Comparison of ENCODE assay signal across 8 mouse cellular contexts in genomic region chr12:112801864-112802846, GRCm38 (mm10). TPM values are rescaled to one million over a fixed set of nuclear protein-coding genes. Genes with fewer than 3 reads are reported as not detected.
DNase-seq lines count a peak whose midpoint lies in the region; ATAC-seq and TF ChIP-seq lines count a peak whose summit lies in the region.

Ahnak2 (minus strand) TSS chr12:112802657.

- no peaks in the 10 kb centered on the region for H3K27me3 ChIP-seq in C2C12 (ENCODE audit: control insufficient read depth, insufficient read depth, insufficient read length)
- H3K27me3 ChIP-seq in liver, embryonic 11.5 days (replicated peaks; ENCODE audit: control insufficient read depth, insufficient read depth, low read length), result peaks cover 54% of the 10 kb centered on the region

- peak; percentile 44 to 49 for DNase-seq in adrenal gland, adult (ENCODE audit: inconsistent age in 2 of 2, low spot score in 1 of 2)
- no peak for DNase-seq in adrenal gland, adult 18-20 months (ENCODE audit: low spot score in 2 of 2)
- DNase-seq in embryo, embryonic 9.5 days (ENCODE audit: extremely low spot score), result peak; percentile 85
- DNase-seq in heart, postnatal 10 days, result no peak
- peak; percentile 64 for DNase-seq in liver, embryonic 11.5 days (ENCODE audit: low spot score)
- DNase-seq in right cerebral cortex, postnatal 4 days, result peak; percentile 58

- H3K9ac ChIP-seq in liver, embryonic 11.5 days (ENCODE audit: low read depth, low read length), result no peak within 1 kb of the TSS

- no peaks in the 10 kb centered on the region for H3K79me3 ChIP-seq in C2C12 (ENCODE audit: low read depth)

- peak within 1 kb of the TSS; percentile 85 for H3K4me2 ChIP-seq in liver, embryonic 11.5 days

- H3K36me3 ChIP-seq in C2C12 (ENCODE audit: control insufficient read depth, insufficient read depth), result no peaks in the 10 kb centered on the region
- no peaks in the 10 kb centered on the region for H3K36me3 ChIP-seq in liver, embryonic 11.5 days (ENCODE audit: control insufficient read depth, insufficient read depth, low read length)

- intact Hi-C loops in heart, postnatal 10 days (cut with DNase I), result loop anchor here (2.0 kb wide), 1 partner anchor 55 kb away; no protein-coding TSS in a partner anchor

- peak within 1 kb of the TSS; percentile 34 for H3K4me3 ChIP-seq in C2C12 (ENCODE audit: insufficient read depth, poor library complexity, severe bottlenecking)
- peak within 1 kb of the TSS; percentile 41 for H3K4me3 ChIP-seq in liver, embryonic 11.5 days (ENCODE audit: low read depth, low read length)

- H3K4me1 ChIP-seq in liver, embryonic 11.5 days (replicated peaks; ENCODE audit: control insufficient read depth, insufficient read depth, low read length), result peaks cover 10% of the 10 kb centered on the region; the same call in 1 of the 2 replicates

- WGBS in liver, embryonic 11.5 days, result 3% methylated on average over 68 of the region's 69 CpGs

- no peak within 1 kb of the TSS for H3K27ac ChIP-seq in liver, embryonic 11.5 days (ENCODE audit: low read depth, low read length)

- ATAC-seq in liver, embryonic 11.5 days (replicated peaks; ENCODE audit: low FRiP score), result peak; percentile 52
- ATAC-seq in megakaryocyte progenitor cell, adult 5-6 weeks (replicated peaks; ENCODE audit: poor library complexity), result no peak

- no peak for TF ChIP-seq CTCF in C2C12 (IDR thresholded peaks at IDR 0.05; ENCODE audit: control insufficient read depth, insufficient read depth, insufficient read length)

- no peaks in the 10 kb centered on the region for H3K9me3 ChIP-seq in liver, embryonic 11.5 days (ENCODE audit: control insufficient read depth, low read length)

- peaks cover 25% of the 10 kb centered on the region for H3K79me2 ChIP-seq in C2C12 (ENCODE audit: control insufficient read depth, insufficient read depth)

- H3ac ChIP-seq in C2C12 (ENCODE audit: control insufficient read depth, insufficient read length, low read depth), result peak within 1 kb of the TSS; percentile 95

TF ChIP-seq in C2C12, 6 proteins besides CTCF, POLR2A, EP300 and RAD21:
- TF ChIP-seq MAX (IDR thresholded peaks at IDR 0.05) (peak; percentile 24), CEBPB (IDR thresholded peaks at IDR 0.05; ENCODE audit: low read depth) (no peak)

RNA-seq across cellular contexts. Expression of gene Ahnak2, which starts in this region (rescaled TPM):
- 1 to 10 TPM; 4.2 to 9.4 TPM for total RNA-seq in adrenal gland, adult 18-20 months (2021)
- 15.8 TPM for polyA plus RNA-seq in C2C12 (2012; fragmentation: generic; extraction: Trizol)
- 10 to 100 TPM; 13.6 to 17.4 TPM for total RNA-seq in heart, postnatal 10 days (2021)
- polyA plus RNA-seq in liver, embryonic 11.5 days (2014; fragmentation: Nextera tagmentation; extraction: Ambion mirVana), result 0.23 and 0.34 TPM in 2 replicates
- total RNA-seq in megakaryocyte progenitor cell, adult 5-6 weeks (2015), result not detected in 2 replicates
- total RNA-seq in megakaryocyte progenitor cell, adult 5-6 weeks (2017), result not detected in 2 replicates

Comparison
In these comparisons a context has a peak if more than half of its experiments do, and no peak if none do; other contexts are left out.
1. RNA of gene Ahnak2 (total RNA-seq): 13.6 to 17.4 TPM in heart, postnatal 10 days and 4.2 to 9.4 TPM in adrenal gland, adult 18-20 months; not detected in megakaryocyte progenitor cell, adult 5-6 weeks; every median in the first group is over 4 times any median in the second.
2. RNA of gene Ahnak2 (polyA plus RNA-seq): 15.8 TPM in C2C12 (single experiment); 0.23 to 0.34 TPM in liver, embryonic 11.5 days; every median in the first group is over 10 times any median in the second.
3. DNase-seq: peak in adrenal gland, adult (2 of 2), embryo, embryonic 9.5 days (single experiment) and right cerebral cortex, postnatal 4 days (single experiment); none in adrenal gland, adult 18-20 months (0 of 2) and heart, postnatal 10 days (0 of 2).
4. Peak in DNase-seq, ATAC-seq, H3K4me3 ChIP-seq and H3K4me2 ChIP-seq in liver, embryonic 11.5 days; RNA of the gene not detected or under 1 TPM.